Mouse (Mus musculus) mouse trophoblast stem cell (cell line): ENCODE data around the gene Slc8a1.

Experiments
- in situ Hi-C, 2 experiments: fragments of 300-500 bp; cut with MseI, MboI; formaldehyde crosslinking; loops; 2 replicates in 1 of 2; 3 replicates in 1 of 2; pipeline ENCODE4 v1.15.1; 2025

Slc8a1 gene

GRCm38 (mm10) chr17:81516155-81516554, 222.0 kb downstream of the Slc8a1 start:
- in situ Hi-C loops, result no loop called here

- in situ Hi-C loops, result no loop called here
These were observed 224.2 kb downstream of the Slc8a1 start for GRCm38 (mm10) chr17:81514022-81514421.

DNA sequence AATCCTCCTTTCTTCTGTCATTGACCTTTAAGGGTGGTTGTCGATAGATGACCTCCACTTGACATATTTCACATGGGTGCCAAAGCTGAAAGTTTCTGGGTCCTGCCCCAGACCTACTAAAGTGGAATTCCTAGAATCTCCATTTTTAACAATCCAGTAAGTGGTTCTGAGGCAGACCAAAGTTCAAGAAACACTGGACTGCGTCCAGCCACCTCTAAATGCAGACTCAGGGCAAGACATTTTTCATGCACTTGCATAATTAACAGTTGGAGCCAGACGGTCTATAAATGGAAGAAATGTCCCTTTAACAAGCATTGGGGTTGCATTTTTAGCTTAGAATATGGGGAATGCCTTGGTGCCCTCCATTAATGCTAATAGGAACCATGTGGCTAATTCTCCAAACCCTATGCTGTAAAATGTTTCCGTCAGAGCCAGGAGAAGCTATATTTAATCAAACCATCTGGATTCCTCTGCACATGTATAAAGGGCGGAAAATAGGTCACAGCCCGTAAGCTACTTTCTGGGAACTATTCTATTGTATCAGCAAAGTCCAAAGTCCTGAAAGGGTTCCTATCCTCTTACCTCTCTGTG, 224.7 kb downstream of the Slc8a1 start:
- in situ Hi-C loops, result no loop called here

- in situ Hi-C loops, result no loop called here
These were observed 233.0 kb downstream of the Slc8a1 start for GRCm38 (mm10) chr17:81505162-81505685.

DNA sequence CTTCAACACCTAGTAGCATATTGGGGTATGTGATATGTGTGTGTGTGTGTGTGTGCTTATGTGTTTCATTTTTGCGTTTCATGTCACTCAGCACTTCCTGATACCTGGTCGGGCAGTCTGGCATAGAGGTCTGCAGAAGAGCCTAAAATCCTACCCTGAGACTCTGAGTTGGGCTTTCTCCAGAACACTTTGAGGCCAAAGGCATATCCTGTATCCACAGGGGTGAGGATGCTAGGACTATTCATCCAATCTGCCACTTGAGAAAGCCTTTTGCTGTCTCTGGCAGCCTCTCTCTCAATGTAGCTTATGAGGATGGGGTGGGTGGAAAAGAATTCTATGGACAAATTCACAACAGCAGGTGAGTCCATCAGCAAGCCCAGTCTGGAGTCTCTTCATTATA, 234.1 kb downstream of the Slc8a1 start:
- in situ Hi-C loops, result no loop called here

GRCm38 (mm10) chr17:81502732-81503131, 235.4 kb downstream of the Slc8a1 start:
- in situ Hi-C loops, result no loop called here

GRCm38 (mm10) chr17:81500686-81501407, 237.3 kb downstream of the Slc8a1 start:
- in situ Hi-C loops, result no loop called here

DNA sequence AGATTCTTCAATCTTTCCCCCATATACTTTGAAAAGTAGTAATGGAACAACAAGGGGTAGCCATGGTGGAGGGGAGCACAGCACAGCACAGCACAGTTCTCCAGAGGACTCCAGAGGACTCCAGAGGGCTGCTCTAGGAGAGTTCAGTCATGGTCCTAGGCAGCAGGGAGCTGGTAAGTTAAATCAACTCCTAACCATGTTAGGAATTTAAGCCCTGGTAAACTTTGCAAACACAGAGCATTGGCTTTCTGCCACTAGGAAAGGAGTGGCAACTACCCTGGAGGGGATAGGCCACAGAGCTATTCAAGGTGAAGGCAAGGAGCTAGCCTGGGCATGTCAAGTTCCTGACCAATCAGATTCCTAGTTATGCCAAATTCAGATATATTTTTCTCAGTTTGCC, 240.3 kb downstream of the Slc8a1 start:
- in situ Hi-C loops, result no loop called here

DNA sequence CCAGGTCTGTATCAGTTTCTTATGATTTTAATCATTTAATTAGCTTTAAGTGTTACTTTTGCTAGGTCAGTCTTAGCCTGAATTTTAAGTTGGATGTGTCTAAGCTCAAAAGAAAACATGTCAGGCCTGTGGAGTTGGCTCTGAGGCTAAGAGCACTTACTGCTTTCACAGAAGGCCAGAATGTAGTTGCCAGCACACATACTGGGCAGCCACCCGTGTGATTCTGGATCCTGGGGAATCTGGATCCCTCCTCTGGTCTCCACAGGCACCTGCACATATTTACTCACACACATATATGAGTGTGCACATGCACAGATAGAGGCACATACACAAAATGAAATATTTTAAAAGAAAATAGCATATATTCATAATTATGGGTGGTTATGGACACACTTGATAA, 241.6 kb downstream of the Slc8a1 start:
- in situ Hi-C loops, result no loop called here

GRCm38 (mm10) chr17:81492216-81492865, 245.8 kb downstream of the Slc8a1 start:
- in situ Hi-C loops, result no loop called here

- in situ Hi-C loops, result no loop called here
These were observed 251.8 kb downstream of the Slc8a1 start for GRCm38 (mm10) chr17:81486388-81486787.

GRCm38 (mm10) chr17:81481843-81482490, 256.2 kb downstream of the Slc8a1 start:
- in situ Hi-C loops, result no loop called here

- in situ Hi-C loops, result no loop called here
These were observed 257.6 kb downstream of the Slc8a1 start for GRCm38 (mm10) chr17:81480351-81481161.

DNA sequence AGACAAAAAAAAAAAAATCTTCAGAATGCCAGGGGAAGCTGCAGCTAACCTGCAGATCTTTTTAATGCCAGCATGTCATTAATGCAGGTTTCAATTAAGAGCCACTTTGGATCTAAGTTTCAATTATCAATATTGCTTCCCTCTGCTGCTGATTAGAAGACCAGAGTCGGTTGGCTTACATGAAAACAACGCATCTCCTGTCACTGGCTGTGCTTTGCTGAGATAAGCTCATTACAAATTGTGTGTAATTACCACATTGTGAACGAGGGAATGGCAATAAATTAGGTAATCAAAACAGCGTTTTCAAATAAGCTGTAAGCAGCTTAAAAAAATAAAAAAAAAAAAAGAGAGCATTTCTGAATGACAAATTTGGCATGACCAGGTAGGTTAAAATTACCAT, 258.4 kb downstream of the Slc8a1 start:
- in situ Hi-C loops, result no loop called here

DNA sequence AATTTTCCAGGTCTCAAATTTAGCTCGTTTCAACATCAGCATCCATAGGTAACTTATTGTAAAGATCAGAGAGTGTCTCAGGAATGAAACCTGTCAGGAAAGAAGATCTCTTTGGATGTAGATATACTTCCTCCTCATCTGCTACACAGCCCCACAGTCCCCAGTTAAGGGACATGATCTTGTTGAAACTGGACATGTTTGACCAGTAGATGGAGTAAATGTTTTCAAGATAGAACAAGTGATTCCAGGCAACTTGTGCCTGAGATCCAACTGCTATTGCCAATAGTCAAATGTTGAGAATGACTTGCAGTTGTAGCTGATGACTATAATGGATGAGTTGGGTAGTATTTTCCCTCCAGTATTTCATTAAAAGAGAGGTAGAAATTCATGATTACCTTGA, 260.8 kb downstream of the Slc8a1 start:
- in situ Hi-C loops, result no loop called here

- in situ Hi-C loops, result no loop called here
These were observed 264.8 kb downstream of the Slc8a1 start for GRCm38 (mm10) chr17:81473363-81473762.

DNA sequence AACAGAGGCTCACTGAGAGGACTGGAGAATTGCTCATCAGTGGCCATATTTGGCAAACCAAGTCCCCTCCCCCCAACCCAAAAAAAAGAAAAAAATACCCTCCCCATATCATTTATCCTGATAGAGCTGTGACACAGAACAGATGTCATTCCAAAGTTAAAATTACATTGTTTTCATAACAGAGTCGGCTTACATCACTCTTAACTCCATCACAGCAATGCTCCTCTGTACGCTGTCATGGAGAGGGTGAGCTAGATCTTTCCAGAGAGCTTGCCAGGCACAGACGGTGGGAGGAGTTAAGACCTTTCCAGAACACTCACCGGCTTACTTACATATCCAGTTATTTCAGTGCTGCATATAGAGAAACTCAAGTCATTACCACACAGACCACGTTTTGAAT, 269.2 kb downstream of the Slc8a1 start:
- in situ Hi-C loops, result no loop called here

- in situ Hi-C loops, result no loop called here
These were observed 278.8 kb downstream of the Slc8a1 start for GRCm38 (mm10) chr17:81459379-81459778.

GRCm38 (mm10) chr17:81455977-81456376, 282.2 kb downstream of the Slc8a1 start:
- in situ Hi-C loops, result no loop called here

- in situ Hi-C loops, result no loop called here
These were observed 282.9 kb downstream of the Slc8a1 start for GRCm38 (mm10) chr17:81455269-81455668.

GRCm38 (mm10) chr17:81441463-81441862, 296.7 kb downstream of the Slc8a1 start, which contains the start of gene Gm11096:
TSS of gene Gm11096 (plus strand) at chr17:81441763.
- in situ Hi-C loops, result no loop called here
